Mouse (Mus musculus) cerebellum, adult 11 months (tissue): ENCODE data around the gene Optc.
A peak's percentile ranks its signal among the peaks of the same experiment; 100 is the strongest.

Source experiments
- DNase-seq: peaks from one replicate; pipeline ENCODE4 v3.0.0; 2022

The Optc gene

GRCm38 (mm10) chr1:133907949-133908658 lies at the start of gene Optc:
Optc (minus strand) TSS chr1:133907999.
- DNase-seq, result peak; percentile 67

DNA sequence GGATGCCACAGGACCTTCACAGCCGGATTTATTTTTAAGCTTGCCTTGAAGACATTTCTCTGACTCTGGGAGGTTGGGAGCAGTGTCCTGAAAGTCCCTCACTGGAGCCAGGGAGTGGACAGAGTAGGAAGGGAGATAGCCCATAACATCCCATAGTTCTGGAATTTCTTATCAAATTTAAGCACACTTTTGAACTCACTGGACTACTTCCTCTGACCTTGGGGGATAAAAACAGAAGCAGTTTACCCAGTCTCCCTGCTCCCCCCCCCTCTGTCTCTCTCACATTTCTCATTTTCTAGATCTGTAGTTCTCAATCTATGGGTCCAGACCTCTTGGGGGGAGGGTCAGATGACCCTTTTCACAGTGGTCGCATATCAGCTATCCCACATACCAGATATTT lies 46.2 kb upstream of the Optc start:
- no peak for DNase-seq

DNA sequence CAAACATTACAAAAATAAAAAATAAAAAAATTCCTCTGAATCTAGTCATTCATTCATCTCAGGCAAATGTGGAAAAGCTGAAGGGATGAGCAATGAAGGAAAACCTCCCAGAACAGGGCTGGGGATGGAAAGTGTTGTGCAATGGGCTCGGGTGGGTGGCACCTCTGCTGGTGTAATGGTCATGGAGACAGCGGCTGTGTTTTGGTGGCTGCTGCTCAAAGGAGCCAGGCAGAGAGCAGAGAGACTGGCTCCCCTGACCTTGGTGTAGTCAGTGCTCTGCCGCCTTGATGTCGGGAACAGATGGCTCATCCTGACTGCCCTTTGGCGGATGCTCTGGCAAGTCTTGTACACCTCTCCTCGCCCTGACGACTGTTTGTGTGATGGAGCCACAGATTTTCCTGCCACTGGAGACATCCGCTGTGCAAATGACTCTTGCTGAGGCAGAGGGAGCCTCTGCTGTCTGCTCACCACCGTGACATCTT lies 45.5 kb upstream of the Optc start:
- peak; percentile 61 for DNase-seq

GRCm38 (mm10) chr1:133951598-133951997 lies 43.8 kb upstream of the Optc start:
- DNase-seq, result no peak

GRCm38 (mm10) chr1:133950061-133950782 lies 42.4 kb upstream of the Optc start:
- DNase-seq, result no peak

GRCm38 (mm10) chr1:133945106-133945505 lies 37.3 kb upstream of the Optc start:
- DNase-seq, result no peak

DNA sequence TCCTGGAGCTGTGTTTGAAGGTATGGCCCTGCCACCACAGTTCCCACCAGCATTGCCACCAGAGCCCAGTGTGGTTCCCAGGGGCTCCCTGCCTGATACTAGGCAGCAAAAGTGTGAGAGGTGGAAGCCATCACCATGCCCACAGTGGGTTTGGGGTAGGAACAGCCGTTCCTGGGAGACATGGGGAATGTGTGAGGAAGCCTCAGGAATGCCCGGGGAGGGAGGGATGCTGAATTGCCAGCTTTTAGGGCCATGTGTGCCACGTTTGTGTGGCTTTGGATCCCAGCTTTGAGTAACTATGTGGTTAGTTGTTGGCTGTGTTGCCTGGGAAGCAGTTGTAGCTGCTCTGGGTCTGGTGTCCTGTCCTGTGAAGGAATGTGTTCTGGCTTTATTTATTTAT lies 34.1 kb upstream of the Optc start:
- DNase-seq, result no peak

DNA sequence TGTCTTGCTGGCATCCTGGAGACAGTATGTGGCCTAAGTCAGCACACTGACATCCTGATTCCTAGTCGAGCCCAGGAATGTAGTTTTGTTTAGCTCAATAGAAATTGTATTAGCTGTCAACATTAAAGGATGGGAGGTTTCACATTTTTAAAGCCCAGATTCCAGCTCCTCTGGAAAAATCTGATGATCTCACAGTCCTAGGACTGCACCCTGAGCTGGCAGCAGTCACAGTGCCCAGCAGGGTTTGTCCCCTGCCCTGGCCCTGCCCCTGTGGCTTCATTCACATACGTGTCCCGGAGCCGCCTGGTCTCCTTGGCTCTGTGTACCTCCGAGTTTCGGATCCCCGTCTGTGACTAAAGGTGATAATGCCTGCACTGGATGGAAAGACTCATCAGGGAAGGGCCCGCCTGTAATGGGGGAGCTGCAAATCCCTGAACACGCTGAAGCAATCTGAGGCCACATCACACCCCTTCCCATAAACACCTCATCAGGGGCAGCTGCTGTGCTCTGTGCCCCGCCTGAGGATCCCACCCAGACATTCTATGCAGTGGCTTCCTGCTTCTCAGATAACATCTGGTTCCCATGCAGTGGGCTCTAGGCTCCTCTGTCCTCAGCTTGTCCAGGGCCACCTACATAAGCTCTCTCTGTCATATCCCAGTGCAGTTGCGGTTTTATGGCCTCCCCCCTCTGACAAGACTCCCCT lies 33.5 kb upstream of the Optc start:
- DNase-seq, result no peak

DNA sequence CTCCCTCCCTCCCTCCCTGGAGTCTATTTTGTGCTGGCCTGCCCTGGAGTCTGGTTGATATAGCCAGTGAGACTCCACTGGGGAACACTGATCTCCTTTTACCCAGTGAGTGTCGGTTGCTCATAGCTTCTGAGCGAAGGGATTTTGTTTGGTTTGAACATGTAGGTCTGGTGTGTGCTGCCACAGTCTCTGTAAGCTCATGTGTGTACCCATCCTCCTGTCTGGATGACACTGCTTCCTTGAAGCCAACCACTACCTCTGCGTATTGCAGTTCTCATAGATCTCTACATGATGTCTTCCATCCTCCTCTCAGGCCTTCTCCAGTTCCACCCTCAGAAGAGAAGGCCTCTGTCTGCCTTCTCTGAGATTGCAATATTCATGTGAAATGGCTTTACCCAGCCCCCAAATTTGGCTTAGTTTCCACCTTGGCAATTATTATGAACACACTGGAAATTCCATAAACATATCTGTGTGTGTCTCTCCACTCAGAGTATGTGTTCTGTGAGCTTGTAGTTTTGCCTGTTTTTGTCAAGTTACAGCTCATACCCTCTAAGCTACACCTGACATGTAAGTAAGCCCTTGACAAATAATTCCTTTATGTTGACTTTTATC lies 32.8 kb upstream of the Optc start:
- no peak for DNase-seq

DNA sequence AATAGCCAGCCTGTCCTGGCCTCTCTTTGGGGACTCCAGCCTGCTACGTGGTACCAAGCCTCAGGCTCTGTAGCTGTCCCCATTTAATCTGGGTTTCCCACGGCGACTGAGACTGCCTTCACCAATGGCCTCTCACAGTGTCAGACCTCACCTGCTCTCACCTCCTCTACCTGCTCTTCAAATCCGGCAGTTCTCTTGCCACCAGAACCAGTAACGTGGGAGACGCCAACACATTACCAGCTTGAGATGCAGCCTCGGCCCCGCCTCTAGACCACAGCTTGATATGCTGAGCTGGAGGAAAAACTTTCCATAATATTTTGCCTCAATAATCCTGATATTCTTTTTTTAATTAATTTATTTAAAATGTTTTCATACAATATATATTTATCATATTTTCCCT lies 31.9 kb upstream of the Optc start:
- DNase-seq, result no peak

DNA sequence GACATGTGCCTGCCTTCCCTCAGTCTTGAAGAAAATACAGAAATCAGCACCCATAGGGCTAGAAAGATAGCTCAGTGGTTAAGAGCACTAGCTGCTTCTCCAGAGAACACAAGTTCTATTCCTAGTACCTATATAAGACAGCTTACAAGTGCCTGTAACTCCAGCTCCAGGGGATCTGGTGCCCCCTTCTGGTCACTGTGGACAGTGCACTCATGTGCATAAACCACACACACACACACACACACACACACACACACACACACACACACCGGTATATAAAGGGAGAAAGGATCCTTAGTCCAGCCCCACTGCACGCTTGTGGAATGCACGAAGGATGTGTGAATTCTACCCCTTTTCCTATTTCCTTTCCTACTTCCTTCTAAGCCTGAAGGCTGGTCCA lies 28.4 kb upstream of the Optc start:
- no peak for DNase-seq

- peak; percentile 23 for DNase-seq
Measured at GRCm38 (mm10) chr1:133934354-133934963, 26.7 kb upstream of the Optc start.

- no peak for DNase-seq
Measured at GRCm38 (mm10) chr1:133933301-133934195, 25.7 kb upstream of the Optc start.

- DNase-seq, result no peak
Measured at GRCm38 (mm10) chr1:133929980-133930379, 22.2 kb upstream of the Optc start.

DNA sequence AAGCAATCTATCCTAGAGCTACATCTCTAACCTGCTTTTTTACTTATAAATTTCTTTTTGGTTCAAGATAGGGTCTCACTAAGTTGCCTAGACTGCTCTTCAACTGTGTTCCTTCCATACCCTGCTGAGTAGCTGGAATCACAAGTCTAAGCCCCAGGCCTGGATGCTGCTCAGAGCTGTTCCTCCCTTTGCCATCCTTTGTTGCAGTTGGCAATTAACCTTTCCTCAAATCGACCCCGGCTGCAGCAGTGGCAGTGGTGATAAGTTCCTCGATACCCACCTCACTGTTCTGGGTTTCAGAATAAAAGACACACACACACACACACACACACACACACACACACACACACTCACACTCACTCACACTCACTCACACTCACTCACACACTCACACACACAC lies 17.4 kb upstream of the Optc start:
- no peak for DNase-seq

GRCm38 (mm10) chr1:133924141-133924875 lies 16.5 kb upstream of the Optc start:
- DNase-seq, result no peak

GRCm38 (mm10) chr1:133923071-133923470 lies 15.3 kb upstream of the Optc start:
- DNase-seq, result no peak

DNA sequence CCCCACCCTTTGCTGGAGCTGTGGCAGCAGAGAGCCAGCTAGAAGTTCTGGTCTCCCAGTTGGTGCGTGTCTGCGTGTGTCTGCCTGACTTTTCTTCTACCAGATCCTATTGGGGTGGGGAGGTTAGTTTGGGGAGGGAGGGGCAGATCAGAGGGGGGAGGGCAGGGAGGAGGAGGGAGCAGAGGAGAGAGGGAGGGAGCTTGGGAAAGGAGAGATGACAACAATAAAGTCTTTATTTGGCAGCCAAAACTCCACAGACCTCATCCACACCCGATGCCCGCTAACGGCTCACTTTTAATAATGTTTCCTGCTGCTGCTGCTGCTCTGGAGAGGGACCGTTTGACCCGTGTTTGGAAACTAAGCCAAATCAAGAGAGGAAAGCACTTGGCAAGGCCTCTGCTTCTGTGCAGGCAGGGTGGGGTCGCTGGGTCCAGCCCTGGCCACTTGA lies 13.5 kb upstream of the Optc start, which contains the start of gene Prelp:
Prelp (minus strand) TSS at position 111 of the 448 bp plus-strand sequence.
- DNase-seq, result no peak

DNA sequence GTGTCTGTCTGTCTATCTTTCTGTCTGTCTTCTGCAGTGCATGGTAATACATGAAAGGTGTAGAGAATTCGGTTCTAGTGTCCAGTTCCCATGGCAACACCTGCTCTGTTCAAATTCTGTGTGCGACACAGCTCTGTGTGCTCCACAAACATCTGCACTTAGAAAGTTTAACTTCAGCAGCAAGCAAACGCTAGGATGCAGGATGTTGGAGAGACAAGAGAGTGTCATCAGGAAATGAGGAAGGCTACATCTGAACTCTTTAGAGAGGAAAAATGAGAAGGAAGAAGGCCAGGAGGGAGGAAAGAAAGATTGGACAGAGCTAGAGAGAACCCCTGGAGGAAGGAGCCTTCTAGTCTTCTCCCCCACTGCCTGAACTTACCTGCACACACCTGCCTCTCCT lies 13.1 kb upstream of the Optc start:
- no peak for DNase-seq

DNA sequence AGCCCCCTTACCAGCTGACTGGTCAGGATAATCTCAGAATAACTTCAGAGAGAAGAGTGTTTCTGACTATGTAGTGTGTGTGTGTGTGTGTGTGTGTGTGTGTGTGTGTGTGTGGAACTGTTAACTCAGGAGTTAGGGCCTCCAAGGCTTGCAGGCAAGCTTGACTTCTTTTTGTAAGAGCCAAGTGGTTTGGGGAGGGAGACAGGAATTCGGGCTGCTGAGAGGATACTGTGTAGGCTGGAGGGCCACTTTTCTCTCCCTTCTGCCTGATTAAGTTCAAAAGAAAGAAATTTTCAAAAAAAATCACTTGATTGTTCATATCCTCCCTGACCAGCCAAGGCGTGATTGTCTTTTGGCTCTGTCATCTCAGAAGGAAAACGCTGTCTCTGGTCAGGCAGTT lies 12.6 kb upstream of the Optc start:
- no peak for DNase-seq

DNA sequence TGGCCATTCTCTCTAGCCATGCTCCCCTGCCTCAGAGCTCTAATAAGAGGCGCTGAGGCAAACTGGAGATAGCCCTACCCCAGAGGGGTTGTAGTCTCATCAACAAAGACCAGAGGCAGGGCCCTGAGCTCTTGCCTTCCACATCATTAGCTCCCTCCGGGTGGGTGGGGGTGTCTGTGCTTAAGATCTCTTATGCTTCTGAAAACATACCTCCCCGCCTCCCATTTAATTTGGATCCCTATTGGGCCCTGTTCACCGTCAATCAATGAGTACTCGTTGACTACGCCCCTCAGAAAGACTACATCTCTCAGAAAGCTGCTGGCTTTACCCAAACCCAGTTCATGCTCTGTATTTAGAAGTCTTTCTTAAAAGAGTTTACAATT lies 10.3 kb upstream of the Optc start:
- DNase-seq, result no peak
